Mouse (Mus musculus): Measurements from ENCODE around the gene Smug1.
A peak's percentile ranks its signal among the peaks of the same experiment; 100 is the strongest.

GRCm38 (mm10) chr15:103183135-103183534 lies 16.2 kb upstream of the Smug1 start:
- peak; percentile 82 for TF ChIP-seq CTCF (IDR thresholded peaks at IDR 0.05; ENCODE audit: low read depth)
- TF ChIP-seq EP300 (IDR thresholded peaks at IDR 0.05; ENCODE audit: low read depth) = no peak
